Comparison of ENCODE assay signal across 8 mouse cellular contexts in the genomic region with DNA sequence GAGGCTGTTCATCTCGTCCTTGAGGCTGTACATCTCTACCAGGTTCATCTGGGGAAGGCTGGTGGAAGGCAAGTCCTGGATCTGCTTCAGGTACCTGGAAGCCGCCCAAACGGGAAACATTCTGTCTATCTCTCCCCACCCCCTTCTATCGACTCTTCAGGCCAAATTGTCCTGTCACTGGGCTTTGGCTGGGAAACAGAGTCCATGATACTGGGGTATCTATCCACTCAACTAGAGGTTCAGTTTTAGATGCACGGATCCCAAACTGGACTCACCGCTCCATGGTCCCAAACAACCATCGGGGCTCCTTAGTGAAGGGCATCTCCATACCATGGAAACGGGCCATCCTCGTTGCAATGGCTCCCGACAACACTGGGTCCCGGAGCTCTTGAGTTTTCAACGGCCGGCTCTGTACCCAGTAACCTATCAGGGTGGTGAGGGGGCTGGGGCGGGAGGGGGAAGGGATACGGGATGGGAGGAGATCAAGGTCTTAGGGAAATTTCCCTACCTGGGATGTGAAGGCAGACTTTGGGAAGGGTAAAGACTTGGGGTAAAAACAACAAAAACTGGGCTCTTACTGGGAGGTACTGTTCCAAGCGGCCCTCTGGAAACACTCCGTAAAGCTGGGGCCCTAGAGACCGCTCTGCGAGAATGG. TPM values are rescaled to one million over a fixed set of nuclear protein-coding genes. Genes with fewer than 3 reads are reported as not detected.
DNase-seq lines count a peak whose midpoint lies in the region; ATAC-seq and TF ChIP-seq lines count a peak whose summit lies in the region.

No protein-coding gene starts in this region.

- no peak for ATAC-seq in heart, embryonic 12.5 days (ENCODE audit: insufficient number of reproducible peaks, low FRiP score)
- no peak for ATAC-seq in hindbrain, embryonic 15.5 days (ENCODE audit: low FRiP score, low read depth)
- ATAC-seq in midbrain, embryonic 15.5 days (replicated peaks): no peak

- no peak overlapping the region for H3K27ac ChIP-seq in heart, embryonic 12.5 days (ENCODE audit: poor library complexity, severe bottlenecking)
- H3K27ac ChIP-seq in cortical plate, adult 2 months (ENCODE audit: insufficient read depth, low read length): no peak overlapping the region
- no peak overlapping the region; the same call in 1 of the 2 replicates for H3K27ac ChIP-seq in hindbrain, embryonic 15.5 days (replicated peaks)
- H3K27ac ChIP-seq in midbrain, embryonic 15.5 days: no peak overlapping the region

- no peak for TF ChIP-seq CTCF in cortical plate, adult 2 months (IDR thresholded peaks at IDR 0.05; ENCODE audit: extremely low read depth, insufficient read depth, low read length)

- H3K4me2 ChIP-seq in heart, embryonic 12.5 days: peak overlapping the region; percentile 91
- H3K4me2 ChIP-seq in hindbrain, embryonic 15.5 days: peak overlapping the region; percentile 95
- peak overlapping the region; percentile 97 for H3K4me2 ChIP-seq in midbrain, embryonic 15.5 days

- DNase-seq in heart, adult 8-10 months (ENCODE audit: low spot score): no peak
- no peak for DNase-seq in cerebellum, adult 11 months
- no peak for DNase-seq in urinary bladder, postnatal 25 days (ENCODE audit: low spot score)
- no peak for DNase-seq in lung, postnatal 4 days

- peaks cover 40% of the 10 kb centered on the region for H3K36me3 ChIP-seq in heart, embryonic 12.5 days
- H3K36me3 ChIP-seq in hindbrain, embryonic 15.5 days: peaks cover 22% of the 10 kb centered on the region
- peaks cover 13% of the 10 kb centered on the region for H3K36me3 ChIP-seq in midbrain, embryonic 15.5 days (replicated peaks)

- 77% methylated on average over 19 of the region's 19 CpGs for WGBS in heart, embryonic 12.5 days
- 83% methylated on average over 19 of the region's 19 CpGs for WGBS in hindbrain, embryonic 15.5 days
- WGBS in midbrain, embryonic 15.5 days: 80% methylated on average over 19 of the region's 19 CpGs

- H3K9ac ChIP-seq in heart, embryonic 12.5 days: peak overlapping the region; percentile 83
- H3K9ac ChIP-seq in hindbrain, embryonic 15.5 days: peak overlapping the region; percentile 75
- H3K9ac ChIP-seq in midbrain, embryonic 15.5 days: peak overlapping the region; percentile 78

- peak overlapping the region; percentile 74 for H3K4me3 ChIP-seq in heart, embryonic 12.5 days
- peak overlapping the region; percentile 84 for H3K4me3 ChIP-seq in cortical plate, adult 2 months (ENCODE audit: insufficient read depth, low read length)
- peak overlapping the region; percentile 80 for H3K4me3 ChIP-seq in hindbrain, embryonic 15.5 days
- peak overlapping the region; percentile 84 for H3K4me3 ChIP-seq in midbrain, embryonic 15.5 days

- no peak for TF ChIP-seq POLR2A in cortical plate, adult 2 months (IDR thresholded peaks at IDR 0.05; ENCODE audit: extremely low read depth, insufficient read depth, low read length)

- H3K27me3 ChIP-seq in heart, embryonic 12.5 days (replicated peaks): no peaks in the 10 kb centered on the region
- no peaks in the 10 kb centered on the region for H3K27me3 ChIP-seq in hindbrain, embryonic 15.5 days
- H3K27me3 ChIP-seq in midbrain, embryonic 15.5 days (replicated peaks): no peaks in the 10 kb centered on the region

- H3K4me1 ChIP-seq in heart, embryonic 12.5 days (replicated peaks): peaks cover 50% of the 10 kb centered on the region
- H3K4me1 ChIP-seq in cortical plate, adult 2 months (ENCODE audit: control insufficient read depth, insufficient read depth, low read length): no peaks in the 10 kb centered on the region; the same call in 1 of the 2 replicates
- peaks cover 27% of the 10 kb centered on the region for H3K4me1 ChIP-seq in hindbrain, embryonic 15.5 days (replicated peaks)
- H3K4me1 ChIP-seq in midbrain, embryonic 15.5 days: peaks cover 22% of the 10 kb centered on the region

- no peaks in the 10 kb centered on the region for H3K9me3 ChIP-seq in heart, embryonic 12.5 days (replicated peaks)
- no peaks in the 10 kb centered on the region for H3K9me3 ChIP-seq in hindbrain, embryonic 15.5 days
- H3K9me3 ChIP-seq in midbrain, embryonic 15.5 days: no peaks in the 10 kb centered on the region

RNA-seq across cellular contexts. Expression of gene C730034F03Rik, which starts 1.1 kb away (rescaled TPM):
- 2.9 and 3.4 TPM in 2 replicates for polyA plus RNA-seq in heart, embryonic 12.5 days (2016; fragmentation: Nextera tagmentation; extraction: Ambion mirVana)
- 1 to 10 TPM; 1.4 to 4.1 (median 2.0) TPM for total RNA-seq in heart, adult 8-10 months (2022)
- polyA plus RNA-seq in cortical plate, adult 2 months (2012; rRNA removed): 2.8 and 3.2 TPM in 2 replicates
- 6.2 and 7.2 TPM in 2 replicates for polyA plus RNA-seq in hindbrain, embryonic 15.5 days (2015; fragmentation: Nextera tagmentation; extraction: Ambion mirVana)
- polyA plus RNA-seq in midbrain, embryonic 15.5 days (2015; fragmentation: Nextera tagmentation; extraction: Ambion mirVana): 7.3 and 8.2 TPM in 2 replicates

RNA-seq across cellular contexts. Expression of gene Gm44502, which starts 1.2 kb away (rescaled TPM):
- 0.59 and 0.68 TPM in 2 replicates for polyA plus RNA-seq in heart, embryonic 12.5 days (2016; fragmentation: Nextera tagmentation; extraction: Ambion mirVana)
- 10 to 100 TPM in 2 of 4 experiments, 1 to 10 TPM in 2; 6.9 to 14.3 (median 10.7) TPM for total RNA-seq in heart, adult 8-10 months (2022)
- 0.08 and 0.21 TPM in 2 replicates for polyA plus RNA-seq in cortical plate, adult 2 months (2012; rRNA removed)
- not detected in 2 replicates for polyA plus RNA-seq in hindbrain, embryonic 15.5 days (2015; fragmentation: Nextera tagmentation; extraction: Ambion mirVana)
- polyA plus RNA-seq in midbrain, embryonic 15.5 days (2015; fragmentation: Nextera tagmentation; extraction: Ambion mirVana): not detected in 2 replicates

RNA-seq across cellular contexts. Expression of gene Chkb, which starts 1.4 kb away (rescaled TPM):
- 59.6 and 67.0 TPM in 2 replicates for polyA plus RNA-seq in heart, embryonic 12.5 days (2016; fragmentation: Nextera tagmentation; extraction: Ambion mirVana)
- total RNA-seq in heart, adult 8-10 months (2022): 10 to 100 TPM; 46.7 to 59.6 (median 54.0) TPM
- polyA plus RNA-seq in cortical plate, adult 2 months (2012; rRNA removed): 60.0 and 66.7 TPM in 2 replicates
- polyA plus RNA-seq in hindbrain, embryonic 15.5 days (2015; fragmentation: Nextera tagmentation; extraction: Ambion mirVana): 89.8 and 91.9 TPM in 2 replicates
- polyA plus RNA-seq in midbrain, embryonic 15.5 days (2015; fragmentation: Nextera tagmentation; extraction: Ambion mirVana): 91.8 and 92.3 TPM in 2 replicates

RNA-seq across cellular contexts. Expression of gene Cpt1b, which starts 2.6 kb away (rescaled TPM):
- polyA plus RNA-seq in heart, embryonic 12.5 days (2016; fragmentation: Nextera tagmentation; extraction: Ambion mirVana): 138 and 149 TPM in 2 replicates
- total RNA-seq in heart, adult 8-10 months (2022): 100 to 1,000 TPM; 631 to 738 (median 682) TPM
- polyA plus RNA-seq in cortical plate, adult 2 months (2012; rRNA removed): 2.5 and 2.7 TPM in 2 replicates
- 0.97 and 1.2 TPM in 2 replicates for polyA plus RNA-seq in hindbrain, embryonic 15.5 days (2015; fragmentation: Nextera tagmentation; extraction: Ambion mirVana)
- polyA plus RNA-seq in midbrain, embryonic 15.5 days (2015; fragmentation: Nextera tagmentation; extraction: Ambion mirVana): 1.2 and 1.8 TPM in 2 replicates

RNA-seq across cellular contexts. Expression of gene Syce3, which starts 18.0 kb away (rescaled TPM):
- not detected in 2 replicates for polyA plus RNA-seq in heart, embryonic 12.5 days (2016; fragmentation: Nextera tagmentation; extraction: Ambion mirVana)
- not detected for total RNA-seq in heart, adult 8-10 months (2022)
- 0.33 TPM in 1 of 2 replicates, not detected in the other for polyA plus RNA-seq in cortical plate, adult 2 months (2012; rRNA removed)
- polyA plus RNA-seq in hindbrain, embryonic 15.5 days (2015; fragmentation: Nextera tagmentation; extraction: Ambion mirVana): not detected in 2 replicates
- not detected in 2 replicates for polyA plus RNA-seq in midbrain, embryonic 15.5 days (2015; fragmentation: Nextera tagmentation; extraction: Ambion mirVana)
